ENCODE assay signal across 8 mouse cellular contexts in genomic region chr7:25680514-25681258, GRCm38 (mm10). TPM values are rescaled to one million over a fixed set of nuclear protein-coding genes. Genes with fewer than 3 reads are reported as not detected.
DNase-seq lines count a peak whose midpoint lies in the region; ATAC-seq and TF ChIP-seq lines count a peak whose summit lies in the region.

B9d2 (plus strand) TSS chr7:25680780.

- peaks cover 29% of the 10 kb centered on the region for H3K4me1 ChIP-seq in forebrain, embryonic 10.5 days
- peaks cover 31% of the 10 kb centered on the region for H3K4me1 ChIP-seq in heart, embryonic 15.5 days (replicated peaks)
- peaks cover 36 to 48% of the 10 kb centered on the region in 2 experiments for H3K4me1 ChIP-seq in liver, embryonic 14.5 days (replicated peaks; ENCODE audit: control insufficient read depth in 2 of 2, insufficient read depth in 2 of 2, low read length in 1 of 2)
- peaks cover 3% of the 10 kb centered on the region for H3K4me1 ChIP-seq in neural tube, embryonic 11.5 days (ENCODE audit: control insufficient read depth, insufficient read depth, low read length)
- H3K4me1 ChIP-seq in stomach, postnatal 0 days (replicated peaks; ENCODE audit: control insufficient read depth, insufficient read depth), result peaks cover 3% of the 10 kb centered on the region; the same call in 1 of the 2 replicates

- peaks cover 4% of the 10 kb centered on the region for H3K36me3 ChIP-seq in forebrain, embryonic 10.5 days (replicated peaks)
- no peaks in the 10 kb centered on the region for H3K36me3 ChIP-seq in heart, embryonic 15.5 days
- no peaks in the 10 kb centered on the region for H3K36me3 ChIP-seq in liver, embryonic 14.5 days (replicated peaks; ENCODE audit: control insufficient read depth, insufficient read depth, low read depth)
- H3K36me3 ChIP-seq in neural tube, embryonic 11.5 days (ENCODE audit: control insufficient read depth, insufficient read depth, low read length), result no peaks in the 10 kb centered on the region
- H3K36me3 ChIP-seq in stomach, postnatal 0 days (ENCODE audit: control insufficient read depth, insufficient read depth, low read length), result no peaks in the 10 kb centered on the region

- H3K4me3 ChIP-seq in forebrain, embryonic 10.5 days, result peak within 1 kb of the TSS; percentile 71
- peak within 1 kb of the TSS; percentile 90 for H3K4me3 ChIP-seq in heart, embryonic 15.5 days
- peak within 1 kb of the TSS; percentile 82 to 89 for H3K4me3 ChIP-seq in liver, embryonic 14.5 days (ENCODE audit: insufficient read depth in 1 of 2, low read depth in 2 of 2, low read length in 2 of 2)
- peak within 1 kb of the TSS; percentile 51 for H3K4me3 ChIP-seq in neural tube, embryonic 11.5 days (ENCODE audit: low read depth, low read length)
- peak within 1 kb of the TSS; percentile 60 for H3K4me3 ChIP-seq in stomach, postnatal 0 days (ENCODE audit: low read depth, low read length)

- H3K9me3 ChIP-seq in forebrain, embryonic 10.5 days, result no peaks in the 10 kb centered on the region
- no peaks in the 10 kb centered on the region for H3K9me3 ChIP-seq in heart, embryonic 15.5 days (replicated peaks)
- H3K9me3 ChIP-seq in liver, embryonic 14.5 days (ENCODE audit: control insufficient read depth, low read length), result no peaks in the 10 kb centered on the region
- no peaks in the 10 kb centered on the region for H3K9me3 ChIP-seq in neural tube, embryonic 11.5 days (ENCODE audit: control insufficient read depth, low read length)
- no peaks in the 10 kb centered on the region for H3K9me3 ChIP-seq in stomach, postnatal 0 days (ENCODE audit: control insufficient read depth, low read length)

- no peak; the same call in 1 of the 2 replicates for TF ChIP-seq CTCF in liver, embryonic 14.5 days (IDR thresholded peaks at IDR 0.05; ENCODE audit: low read depth)
- peak; percentile 13; the same call in 1 of the 2 replicates for TF ChIP-seq CTCF in stomach, postnatal 0 days (IDR thresholded peaks at IDR 0.05; ENCODE audit: low read depth)

- H3K27ac ChIP-seq in forebrain, embryonic 10.5 days, result peak within 1 kb of the TSS; percentile 96
- peak within 1 kb of the TSS; percentile 96 for H3K27ac ChIP-seq in heart, embryonic 15.5 days
- peak within 1 kb of the TSS; percentile 89 for H3K27ac ChIP-seq in liver, embryonic 14.5 days
- peak within 1 kb of the TSS; percentile 71 for H3K27ac ChIP-seq in neural tube, embryonic 11.5 days (ENCODE audit: low read depth, low read length)
- H3K27ac ChIP-seq in stomach, postnatal 0 days (replicated peaks), result peak within 1 kb of the TSS; percentile 83

- peaks cover 43% of the 10 kb centered on the region for H3K27me3 ChIP-seq in forebrain, embryonic 10.5 days (ENCODE audit: poor library complexity, severe bottlenecking)
- peaks cover under 1% of the 10 kb centered on the region for H3K27me3 ChIP-seq in heart, embryonic 15.5 days
- H3K27me3 ChIP-seq in liver, embryonic 14.5 days (ENCODE audit: control insufficient read depth, insufficient read depth, low read length), result no peaks in the 10 kb centered on the region
- peaks cover 9% of the 10 kb centered on the region for H3K27me3 ChIP-seq in neural tube, embryonic 11.5 days (ENCODE audit: control insufficient read depth, insufficient read depth, low read length)
- H3K27me3 ChIP-seq in stomach, postnatal 0 days (ENCODE audit: control insufficient read depth, insufficient read depth, low read length), result no peaks in the 10 kb centered on the region

- H3K9ac ChIP-seq in heart, embryonic 15.5 days, result peak within 1 kb of the TSS; percentile 74
- H3K9ac ChIP-seq in liver, embryonic 14.5 days (replicated peaks), result peak within 1 kb of the TSS; percentile 77
- peak within 1 kb of the TSS; percentile 58 for H3K9ac ChIP-seq in neural tube, embryonic 11.5 days (ENCODE audit: low read length)
- H3K9ac ChIP-seq in stomach, postnatal 0 days (ENCODE audit: low read length), result peak within 1 kb of the TSS; percentile 41; the same call in 1 of the 2 replicates

- DNase-seq in c-Kit-negative CD71-positive TER-119-positive erythroid progenitor cells, embryonic 14.5 days (ENCODE audit: low read depth, low spot score), result peak; percentile 94
- DNase-seq in forebrain, embryonic 10.5 days (ENCODE audit: extremely low spot score, low spot score), result peak; percentile 94
- peak; percentile 97 to 98 for DNase-seq in kidney, postnatal 25 days
- DNase-seq in liver, embryonic 14.5 days (ENCODE audit: low read depth in 3 of 3, low spot score in 3 of 3), result peak; percentile 96 to 97 (median 96)
- DNase-seq in neural tube, embryonic 11.5 days (ENCODE audit: low spot score), result peak; percentile 95
- DNase-seq in stomach, postnatal 0 days (ENCODE audit: low spot score), result peak; percentile 96

- H3K4me2 ChIP-seq in heart, embryonic 15.5 days, result peak within 1 kb of the TSS; percentile 66
- peak within 1 kb of the TSS; percentile 87 for H3K4me2 ChIP-seq in liver, embryonic 14.5 days (ENCODE audit: low read depth)
- peak within 1 kb of the TSS; percentile 26 for H3K4me2 ChIP-seq in neural tube, embryonic 11.5 days (ENCODE audit: low read depth)
- peak within 1 kb of the TSS; percentile 60 for H3K4me2 ChIP-seq in stomach, postnatal 0 days (replicated peaks; ENCODE audit: low read depth)

- WGBS in forebrain, embryonic 10.5 days, result under 1% methylated on average over 46 of the region's 46 CpGs
- under 1% methylated on average over 46 of the region's 46 CpGs for WGBS in heart, embryonic 15.5 days
- WGBS in liver, embryonic 14.5 days (ENCODE audit: insufficient replicate concordance), result under 1% methylated on average over 46 of the region's 46 CpGs
- WGBS in neural tube, embryonic 11.5 days, result under 1% methylated on average over 45 of the region's 46 CpGs
- under 1% methylated on average over 46 of the region's 46 CpGs for WGBS in stomach, postnatal 0 days

- peak; percentile 83 for ATAC-seq in CD4-positive, CD25-positive, alpha-beta regulatory T cell, adult 4 months
- ATAC-seq in heart, embryonic 15.5 days (replicated peaks; ENCODE audit: insufficient number of reproducible peaks, insufficient read depth, low FRiP score, low read depth), result peak; percentile 96
- ATAC-seq in liver, embryonic 14.5 days (ENCODE audit: insufficient read depth), result peak; percentile 95
- ATAC-seq in neural tube, embryonic 11.5 days (ENCODE audit: insufficient read depth, low FRiP score, low TSS enrichment), result peak; percentile 96
- ATAC-seq in stomach, postnatal 0 days (ENCODE audit: low FRiP score, low TSS enrichment), result peak; percentile 96

- peak; percentile 73 for TF ChIP-seq EP300 in liver, embryonic 14.5 days (IDR thresholded peaks at IDR 0.05; ENCODE audit: low read depth)
- no peak for TF ChIP-seq EP300 in stomach, postnatal 0 days (optimal IDR thresholded peaks at IDR 0.05)

RNA-seq across cellular contexts. Expression of gene B9d2, which starts in this region (rescaled TPM):
- polyA plus RNA-seq in CD4-positive, CD25-positive, alpha-beta regulatory T cell, adult 4 months (2017; shearing (Covaris generic)), result 10 to 100 TPM; 46.8 to 72.8 TPM
- 36.9 and 38.1 TPM in 2 replicates for polyA plus RNA-seq in forebrain, embryonic 10.5 days (2016; fragmentation: Nextera tagmentation; extraction: Ambion mirVana)
- 24.5 and 30.9 TPM in 2 replicates for polyA plus RNA-seq in heart, embryonic 15.5 days (2015; fragmentation: Nextera tagmentation; extraction: Ambion mirVana)
- 21.9 and 28.2 TPM in 2 replicates for polyA plus RNA-seq in liver, embryonic 14.5 days (2012; rRNA removed)
- 18.8 and 20.4 TPM in 2 replicates for polyA plus RNA-seq in liver, embryonic 14.5 days (2014; fragmentation: Nextera tagmentation; extraction: Ambion mirVana)
- 33.4 and 37.2 TPM in 2 replicates for polyA plus RNA-seq in neural tube, embryonic 11.5 days (2014; fragmentation: Nextera tagmentation; extraction: Ambion mirVana)
- 11.6 and 12.5 TPM in 2 replicates for polyA plus RNA-seq in stomach, postnatal 0 days (2015; fragmentation: Nextera tagmentation; extraction: Ambion mirVana)

Comparison
In these comparisons a context has a peak if more than half of its experiments do, and no peak if none do; other contexts are left out.
1. Peak in every context shown above with its lines: DNase-seq, ATAC-seq, H3K4me3 ChIP-seq and H3K27ac ChIP-seq.
2. H3K4me2 ChIP-seq: peak in every context shown above with its lines; median percentile 87 in liver, embryonic 14.5 days; 66 in heart, embryonic 15.5 days; 60 in stomach, postnatal 0 days; 26 in neural tube, embryonic 11.5 days.